Mouse (Mus musculus) cerebellum, adult (tissue): Measurements from ENCODE around the gene Diaph2.
"Not testable (repeated sequence)": the region's sequence is repeated elsewhere in the genome, so short reads cannot be mapped to it uniquely, and the experiment has no call there.

Experiments
- ATAC-seq: cut with Nextera tagmentation; 2 replicates; pipeline ENCODE4 v1.9.2; 2017; ENCODE audit warnings: mild to moderate bottlenecking, moderate library complexity, mixed read lengths; ENCODE audit not compliant: insufficient number of reproducible peaks, low FRiP score, low TSS enrichment

Gene Diaph2

GRCm38 (mm10) chrX:129784062-129784461, 34.5 kb downstream of the Diaph2 start:
- no peak for ATAC-seq

- ATAC-seq = not testable (repeated sequence)
Measured at GRCm38 (mm10) chrX:129799920-129800319, 50.4 kb downstream of the Diaph2 start.

GRCm38 (mm10) chrX:129831903-129832302, 82.4 kb downstream of the Diaph2 start:
- no peak for ATAC-seq

- no peak for ATAC-seq
Measured at GRCm38 (mm10) chrX:129833887-129834286, 84.3 kb downstream of the Diaph2 start.

GRCm38 (mm10) chrX:129884465-129884864, 134.9 kb downstream of the Diaph2 start:
- ATAC-seq = no peak

GRCm38 (mm10) chrX:129925806-129926205, 176.3 kb downstream of the Diaph2 start:
- no peak for ATAC-seq

- peak; percentile 79 for ATAC-seq
Measured at GRCm38 (mm10) chrX:129974816-129975215, 225.3 kb downstream of the Diaph2 start.

GRCm38 (mm10) chrX:130008210-130008609, 258.7 kb downstream of the Diaph2 start:
- no peak for ATAC-seq

- ATAC-seq = no peak
Measured at GRCm38 (mm10) chrX:130019735-130020134, 270.2 kb downstream of the Diaph2 start.

- ATAC-seq = no peak
Measured at GRCm38 (mm10) chrX:130044525-130044924, 295.0 kb downstream of the Diaph2 start.

- no peak for ATAC-seq
Measured at GRCm38 (mm10) chrX:130149216-130149615, 399.7 kb downstream of the Diaph2 start.

- peak; percentile 84 for ATAC-seq
Measured at GRCm38 (mm10) chrX:130152164-130152563, 402.6 kb downstream of the Diaph2 start.

- ATAC-seq = no peak
Measured at GRCm38 (mm10) chrX:130173126-130173525, 423.6 kb downstream of the Diaph2 start.

GRCm38 (mm10) chrX:130187891-130188290, 438.3 kb downstream of the Diaph2 start:
- ATAC-seq = no peak

- ATAC-seq = no peak
Measured at GRCm38 (mm10) chrX:130188449-130188848, 438.9 kb downstream of the Diaph2 start.

- ATAC-seq = no peak
Measured at GRCm38 (mm10) chrX:130189250-130189649, 439.7 kb downstream of the Diaph2 start.

- not testable (repeated sequence) for ATAC-seq
Measured at GRCm38 (mm10) chrX:130197412-130197811, 447.9 kb downstream of the Diaph2 start.

- ATAC-seq = no peak
Measured at GRCm38 (mm10) chrX:130205243-130205642, 455.7 kb downstream of the Diaph2 start.

- no peak for ATAC-seq
Measured at GRCm38 (mm10) chrX:130212227-130212626, 462.7 kb downstream of the Diaph2 start.

GRCm38 (mm10) chrX:130212759-130213158, 463.2 kb downstream of the Diaph2 start:
- no peak for ATAC-seq

GRCm38 (mm10) chrX:130230045-130230444, 480.5 kb downstream of the Diaph2 start:
- no peak for ATAC-seq

- no peak for ATAC-seq
Measured at GRCm38 (mm10) chrX:130235167-130235566, 485.6 kb downstream of the Diaph2 start.

- ATAC-seq = peak; percentile 93
Measured at GRCm38 (mm10) chrX:130246652-130247051, 497.1 kb downstream of the Diaph2 start.
